Mouse (Mus musculus) hindbrain, embryonic 12.5 days (tissue): ENCODE measurements around the gene Ube2a. TPM values are rescaled to one million over a fixed set of nuclear protein-coding genes. Genes with fewer than 3 reads are reported as not detected.

ENCODE experiments used
- ATAC-seq: fragments of 200-750 bp; cut with Nextera tagmentation; 2 replicates; pipeline ENCODE4 v1.8.0; 2017; ENCODE audit warnings: moderate TSS enrichment; ENCODE audit not compliant: low FRiP score
- H3K27ac ChIP-seq: fragments of 300-500 bp; sonication (generic); 2 replicates; pipeline ENCODE4 v1.5.1; 2016; ENCODE audit warnings: mild to moderate bottlenecking
- H3K27me3 ChIP-seq: fragments of 300-500 bp; sonication (generic); 2 replicates; pipeline ENCODE4 v1.6.1; 2016; ENCODE audit warnings: mild to moderate bottlenecking
- H3K36me3 ChIP-seq: fragments of 300-500 bp; sonication (generic); 2 replicates; pipeline ENCODE4 v1.6.1; 2016; ENCODE audit warnings: mild to moderate bottlenecking
- H3K4me1 ChIP-seq: fragments of 300-500 bp; sonication (generic); 2 replicates; pipeline ENCODE4 v1.6.1; 2016
- H3K4me2 ChIP-seq: fragments of 300-500 bp; sonication (generic); replicated peaks from 2 replicates; pipeline ENCODE4 v1.6.1; 2016; ENCODE audit warnings: mild to moderate bottlenecking
- H3K4me3 ChIP-seq: fragments of 300-500 bp; sonication (generic); 2 replicates; pipeline ENCODE4 v1.5.1; 2016; ENCODE audit warnings: mild to moderate bottlenecking
- H3K9ac ChIP-seq: fragments of 300-500 bp; sonication (generic); 2 replicates; pipeline ENCODE4 v1.6.1; 2016; ENCODE audit warnings: mild to moderate bottlenecking, moderate library complexity
- H3K9me3 ChIP-seq: fragments of 300-500 bp; sonication (generic); replicated peaks from 2 replicates; pipeline ENCODE4 v1.6.1; 2016; ENCODE audit warnings: mild to moderate bottlenecking
- WGBS: fragments of 180-500 bp; shearing (Covaris S2); methylation state at CpG from one replicate; pipeline ENCODE4 v1.1.7; 2016; 5-methylcytosine and 5-hydroxymethylcytosine counted together
- polyA plus RNA-seq: library from polyadenylated mRNA; unstranded; fragments of >200 nt; fragmentation: Nextera tagmentation; extraction: Ambion mirVana; gene quantifications from 2 replicates; pipeline ENCODE4 v1.2.1, GENCODE M21; 2016

Gene Ube2a
- polyA plus RNA-seq, 1 experiment from 2014 or later: 111 TPM

GRCm38 (mm10) chrX:36906539-36906938 lies 32.8 kb downstream of the Ube2a start:
- no peak for ATAC-seq
- no peaks in the 10 kb centered on the region for H3K27me3 ChIP-seq
- no peaks in the 10 kb centered on the region for H3K4me1 ChIP-seq
- 30% methylated on average over 5 of the region's 5 CpGs for WGBS
- no peaks in the 10 kb centered on the region for H3K36me3 ChIP-seq
- H3K9me3 ChIP-seq: no peaks in the 10 kb centered on the region
- no peak overlapping the region for H3K4me2 ChIP-seq
- no peak overlapping the region for H3K9ac ChIP-seq
- H3K4me3 ChIP-seq: no peak overlapping the region
- no peak overlapping the region for H3K27ac ChIP-seq

GRCm38 (mm10) chrX:36911343-36911742 lies 37.6 kb downstream of the Ube2a start:
- no peak overlapping the region for H3K4me3 ChIP-seq
- no peak for ATAC-seq
- no peaks in the 10 kb centered on the region for H3K27me3 ChIP-seq
- H3K4me1 ChIP-seq: no peaks in the 10 kb centered on the region
- no peak overlapping the region for H3K4me2 ChIP-seq
- 51% methylated on average over 12 of the region's 12 CpGs for WGBS
- no peaks in the 10 kb centered on the region for H3K36me3 ChIP-seq
- no peaks in the 10 kb centered on the region for H3K9me3 ChIP-seq
- no peak overlapping the region for H3K9ac ChIP-seq
- H3K27ac ChIP-seq: no peak overlapping the region

GRCm38 (mm10) chrX:36917749-36918148 lies 44.0 kb downstream of the Ube2a start:
- H3K4me2 ChIP-seq: no peak overlapping the region
- no peak overlapping the region for H3K9ac ChIP-seq
- no peaks in the 10 kb centered on the region for H3K27me3 ChIP-seq
- H3K9me3 ChIP-seq: no peaks in the 10 kb centered on the region
- H3K4me3 ChIP-seq: no peak overlapping the region
- ATAC-seq: no peak
- H3K36me3 ChIP-seq: no peaks in the 10 kb centered on the region
- H3K4me1 ChIP-seq: no peaks in the 10 kb centered on the region
- no peak overlapping the region for H3K27ac ChIP-seq
- WGBS: 83% methylated on average over 1 of the region's 1 CpGs

- Histone ChIP-seq H3K27me3 (no peaks in the 10 kb centered on the region), H3K4me2 (no peak overlapping the region), H3K9me3 (no peaks in the 10 kb centered on the region), H3K4me1 (no peaks in the 10 kb centered on the region), H3K9ac (no peak overlapping the region), H3K27ac (no peak overlapping the region), H3K36me3 (no peaks in the 10 kb centered on the region), H3K4me3 (no peak overlapping the region)
- ATAC-seq: no peak
- 90% methylated on average over 4 of the region's 4 CpGs for WGBS
Observed at GRCm38 (mm10) chrX:36921346-36921745, 47.6 kb downstream of the Ube2a start.

GRCm38 (mm10) chrX:36928791-36929190 lies 55.1 kb downstream of the Ube2a start:
- no peak overlapping the region for H3K27ac ChIP-seq

GRCm38 (mm10) chrX:36929694-36930093 lies 56.0 kb downstream of the Ube2a start:
- WGBS: 66% methylated on average over 4 of the region's 4 CpGs
- no peak for ATAC-seq

More at GRCm38 (mm10) chrX:36928791-36929190, 55.1 kb downstream of the Ube2a start:
- Histone ChIP-seq H3K36me3 (0 out of 2 replicates have a peak, but pooled peaks cover 5% of the 10 kb centered on the region), H3K4me2 (no peak overlapping the region), H3K4me1 (no peaks in the 10 kb centered on the region), H3K4me3 (no peak overlapping the region), H3K9ac (no peak overlapping the region), H3K27me3 (no peaks in the 10 kb centered on the region), H3K9me3 (no peaks in the 10 kb centered on the region)
- no peak for ATAC-seq
- 81% methylated on average over 4 of the region's 4 CpGs for WGBS

GRCm38 (mm10) chrX:36930574-36930973 lies 56.9 kb downstream of the Ube2a start:
- Histone ChIP-seq H3K36me3 (0 out of 2 replicates have a peak, but pooled peaks cover 5% of the 10 kb centered on the region), H3K4me1 (no peaks in the 10 kb centered on the region), H3K9ac (no peak overlapping the region), H3K9me3 (no peaks in the 10 kb centered on the region), H3K4me2 (no peak overlapping the region), H3K27me3 (no peaks in the 10 kb centered on the region), H3K27ac (no peak overlapping the region), H3K4me3 (no peak overlapping the region)
- ATAC-seq: no peak
- 55% methylated on average over 1 of the region's 1 CpGs for WGBS

More at GRCm38 (mm10) chrX:36929694-36930093, 56.0 kb downstream of the Ube2a start:
- Histone ChIP-seq H3K4me3 (no peak overlapping the region), H3K9me3 (no peaks in the 10 kb centered on the region), H3K9ac (no peak overlapping the region), H3K4me2 (no peak overlapping the region), H3K4me1 (no peaks in the 10 kb centered on the region), H3K27me3 (no peaks in the 10 kb centered on the region), H3K36me3 (0 out of 2 replicates have a peak, but pooled peaks cover 5% of the 10 kb centered on the region), H3K27ac (no peak overlapping the region)

Other genes with a start within 250 kb of the Ube2a start
- gene Akap17b, start 228.5 kb upstream of the Ube2a start, polyA plus RNA-seq: 4.2 and 4.4 TPM in 2 replicates
- 0.42 and 1.2 TPM in 2 replicates for gene Slc25a43, start 130.2 kb upstream of the Ube2a start, polyA plus RNA-seq
- 537 and 566 TPM in 2 replicates for gene Slc25a5, start 78.2 kb upstream of the Ube2a start, polyA plus RNA-seq
- gene C330007P06Rik, start 211 bp downstream of the Ube2a start, polyA plus RNA-seq: 30.5 and 32.0 TPM in 2 replicates
- gene Nkrf, start 29.0 kb downstream of the Ube2a start, polyA plus RNA-seq: 8.7 and 9.8 TPM in 2 replicates
- gene Sept6, start 117.9 kb downstream of the Ube2a start, polyA plus RNA-seq: 61.9 and 68.7 TPM in 2 replicates
- gene Sowahd, start 174.9 kb downstream of the Ube2a start, polyA plus RNA-seq: not detected in 2 replicates
- gene Rpl39, start 211.5 kb downstream of the Ube2a start, polyA plus RNA-seq: 388 and 426 TPM in 2 replicates
- 24.3 and 25.7 TPM in 2 replicates for gene Upf3b, start 236.4 kb downstream of the Ube2a start, polyA plus RNA-seq